Mouse (Mus musculus) stomach, embryonic 14.5 days (tissue): Measurements from ENCODE around the gene Hspb9. TPM values are rescaled to one million over a fixed set of nuclear protein-coding genes. Genes with fewer than 3 reads are reported as not detected.

Experiments
- ATAC-seq: fragments of 200-750 bp; cut with Nextera tagmentation; 2 replicates; pipeline ENCODE4 v1.8.0; 2017; ENCODE audit warnings: low read depth, moderate TSS enrichment; ENCODE audit not compliant: insufficient number of reproducible peaks, insufficient read depth, low FRiP score
- H3K27ac ChIP-seq: fragments of 300-500 bp; sonication (generic); 2 replicates; pipeline ENCODE4 v1.5.1; 2014; ENCODE audit warnings: mild to moderate bottlenecking, low read length, moderate library complexity, mixed read lengths
- H3K27me3 ChIP-seq: fragments of 300-500 bp; sonication (generic); 2 replicates; pipeline ENCODE4 v1.6.1; 2014; ENCODE audit warnings: low read length, control low read depth, mixed read lengths; ENCODE audit not compliant: control insufficient read depth, insufficient read depth
- H3K36me3 ChIP-seq: fragments of 300-500 bp; sonication (generic); 2 replicates; pipeline ENCODE4 v1.6.1; 2014; ENCODE audit warnings: mild to moderate bottlenecking, control low read depth, low read length, moderate library complexity, mixed read lengths; ENCODE audit not compliant: control insufficient read depth, insufficient read depth
- H3K4me1 ChIP-seq: fragments of 300-500 bp; sonication (generic); 2 replicates; pipeline ENCODE4 v1.6.1; 2014; ENCODE audit warnings: low read length, control low read depth, mixed read lengths; ENCODE audit not compliant: control insufficient read depth, insufficient read depth
- H3K4me2 ChIP-seq: fragments of 300-500 bp; sonication (generic); replicated peaks from 2 replicates; pipeline ENCODE4 v1.6.1; 2014; ENCODE audit warnings: low read depth, low read length, control low read depth
- H3K4me3 ChIP-seq: fragments of 300-500 bp; sonication (generic); 2 replicates; pipeline ENCODE4 v1.5.1; 2014; ENCODE audit warnings: low read depth, low read length, control low read depth
- H3K9ac ChIP-seq: fragments of 300-500 bp; sonication (generic); replicated peaks from 2 replicates; pipeline ENCODE4 v1.6.1; 2014; ENCODE audit warnings: low read depth, mild to moderate bottlenecking, control low read depth, low read length, moderate library complexity, mixed read lengths
- H3K9me3 ChIP-seq: fragments of 300-500 bp; sonication (generic); 2 replicates; pipeline ENCODE4 v1.6.1; 2016; ENCODE audit warnings: low read depth, low read length, control low read depth; ENCODE audit not compliant: control insufficient read depth
- WGBS: fragments of 180-500 bp; shearing (Covaris S2); extraction: QIAGEN DNeasy Blood & Tissue Kit; methylation state at CpG from one replicate; pipeline ENCODE4 v1.1.7; 2014; 5-methylcytosine and 5-hydroxymethylcytosine counted together
- polyA plus RNA-seq: library from polyadenylated mRNA; unstranded; fragments of >200 nt; fragmentation: Nextera tagmentation; extraction: Ambion mirVana; gene quantifications from 2 replicates; pipeline ENCODE4 v1.2.1, GENCODE M21; 2014

Gene Hspb9
- 0.41 and 0.56 TPM in 2 replicates for polyA plus RNA-seq

DNA sequence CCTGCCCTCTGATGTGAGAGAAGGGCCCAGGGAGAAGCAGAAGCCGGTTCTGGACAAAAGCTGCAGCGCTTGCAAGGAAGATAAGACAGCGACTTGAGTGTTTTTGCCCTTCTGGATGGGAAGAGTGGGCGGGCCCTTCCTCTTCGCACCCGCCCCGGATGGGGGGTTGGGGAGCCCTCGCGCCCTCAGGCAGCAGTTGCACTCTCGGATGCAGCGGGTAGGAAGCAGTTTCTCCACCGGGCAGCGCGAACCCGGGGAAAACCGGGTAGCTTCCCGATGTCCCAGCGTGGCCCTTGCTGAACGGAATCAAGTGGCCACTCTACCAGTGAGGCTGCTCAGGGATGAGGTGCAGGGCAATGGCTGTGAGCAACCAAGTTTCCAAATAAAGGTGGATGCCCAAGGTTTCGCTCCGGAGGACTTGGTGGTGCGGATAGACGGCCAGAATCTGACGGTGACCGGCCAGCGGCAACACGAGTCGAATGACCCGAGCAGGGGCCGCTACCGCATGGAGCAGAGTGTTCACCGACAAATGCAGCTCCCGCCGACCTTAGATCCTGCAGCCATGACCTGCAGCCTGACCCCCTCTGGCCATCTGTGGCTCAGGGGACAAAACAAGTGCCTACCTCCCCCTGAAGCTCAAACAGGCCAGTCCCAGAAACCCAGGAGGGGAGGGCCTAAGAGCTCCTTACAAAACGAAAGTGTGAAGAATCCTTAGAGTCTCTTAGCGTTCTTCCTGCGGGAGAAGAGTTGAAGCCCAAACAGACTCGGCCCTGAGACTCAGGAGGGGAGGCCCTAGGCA is at the start of gene Hspb9:
Gene Hspb9 (plus strand): TSS at position 116 of the 799 bp plus-strand sequence.
- Histone ChIP-seq H3K4me1 (peaks cover 14% of the 10 kb centered on the region), H3K36me3 (peaks cover 33% of the 10 kb centered on the region), H3K4me3 (peak within 1 kb of the TSS; percentile 18; the same call in 1 of the 2 replicates), H3K9me3 (no peaks in the 10 kb centered on the region), H3K27ac (peak within 1 kb of the TSS; percentile 12; the same call in 1 of the 2 replicates), H3K4me2 (peak within 1 kb of the TSS; percentile 53), H3K27me3 (no peaks in the 10 kb centered on the region), H3K9ac (no peak within 1 kb of the TSS; the same call in 1 of the 2 replicates)
- WGBS: 8% methylated on average over 38 of the region's 38 CpGs
- ATAC-seq: no peak

DNA sequence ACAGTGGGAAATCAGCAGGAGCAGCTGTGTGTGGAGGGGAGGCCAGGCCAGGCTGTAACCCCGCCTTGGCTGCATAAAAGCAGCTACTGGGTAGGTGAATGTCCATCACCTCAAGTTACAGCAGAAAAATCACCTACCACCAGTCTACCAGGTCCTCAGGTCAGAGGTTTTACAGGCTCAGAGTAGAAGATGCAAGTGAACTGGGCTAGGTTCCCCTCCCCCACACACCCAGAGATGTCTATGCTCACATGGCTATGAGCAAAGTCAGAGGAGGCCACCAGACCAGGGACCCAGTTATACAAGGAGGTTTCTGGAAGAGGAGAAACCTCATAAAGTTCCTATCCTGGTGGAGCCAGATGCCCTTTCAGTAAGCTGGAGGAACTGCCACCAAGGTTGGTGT is 42.6 kb upstream of the Hspb9 start:
- no peak overlapping the region for H3K27ac ChIP-seq
- H3K36me3 ChIP-seq: no peaks in the 10 kb centered on the region
- WGBS: 79% methylated on average over 1 of the region's 1 CpGs
- no peak for ATAC-seq
- no peaks in the 10 kb centered on the region for H3K9me3 ChIP-seq
- 0 out of 2 replicates have a peak, but pooled peaks cover 4% of the 10 kb centered on the region for H3K27me3 ChIP-seq
- no peak overlapping the region for H3K9ac ChIP-seq
- 0 out of 2 replicates have a peak, but pooled peaks cover 3% of the 10 kb centered on the region for H3K4me1 ChIP-seq
- no peak overlapping the region for H3K4me2 ChIP-seq
- H3K4me3 ChIP-seq: no peak overlapping the region

DNA sequence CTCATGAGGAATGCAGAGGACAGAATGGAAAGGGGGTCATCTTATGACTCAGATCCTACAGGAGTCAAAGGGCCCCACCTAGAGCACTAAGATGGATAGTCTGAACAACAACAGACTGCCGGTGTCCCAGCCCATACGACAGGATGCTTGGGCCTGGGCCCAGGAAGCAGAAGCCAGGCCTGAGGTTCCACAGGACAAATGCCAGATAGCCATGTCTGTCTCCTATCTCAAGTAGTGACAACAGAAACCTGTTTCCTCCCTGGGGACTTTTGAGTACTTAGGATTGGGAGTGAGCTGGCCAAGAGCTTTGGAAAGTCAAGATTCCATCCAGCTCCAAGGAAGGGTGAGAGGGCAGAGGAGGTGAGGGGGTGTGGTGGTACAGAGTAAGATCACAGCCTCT is 41.7 kb upstream of the Hspb9 start:
- 40% methylated on average over 2 of the region's 2 CpGs for WGBS
- no peaks in the 10 kb centered on the region for H3K36me3 ChIP-seq
- 0 out of 2 replicates have a peak, but pooled peaks cover 4% of the 10 kb centered on the region for H3K27me3 ChIP-seq
- no peak for ATAC-seq
- no peak overlapping the region for H3K27ac ChIP-seq
- H3K4me2 ChIP-seq: no peak overlapping the region
- H3K4me3 ChIP-seq: no peak overlapping the region
- 0 out of 2 replicates have a peak, but pooled peaks cover 3% of the 10 kb centered on the region for H3K4me1 ChIP-seq
- no peaks in the 10 kb centered on the region for H3K9me3 ChIP-seq
- H3K9ac ChIP-seq: no peak overlapping the region

DNA sequence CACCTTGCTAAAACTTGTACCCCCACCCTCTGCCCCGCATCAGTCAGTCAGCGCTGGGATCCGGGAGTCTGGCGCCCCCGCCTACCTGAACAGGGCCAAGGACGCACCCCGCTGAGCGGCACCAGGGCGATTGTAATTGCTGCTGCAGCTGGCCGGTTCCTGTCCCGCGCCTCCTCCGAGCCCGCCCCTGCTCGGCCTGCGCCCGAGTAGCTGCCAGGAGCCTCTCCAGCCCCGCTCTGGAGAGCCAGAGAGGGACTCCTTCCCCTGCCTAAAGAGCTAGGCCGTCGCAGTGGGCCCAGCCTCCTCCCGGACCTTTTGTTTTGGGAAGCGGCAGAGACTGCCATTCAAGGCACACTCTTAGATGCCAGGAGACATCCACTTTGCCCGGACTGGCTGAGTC is 40.5 kb upstream of the Hspb9 start:
- no peak for ATAC-seq
- Histone ChIP-seq H3K36me3 (no peaks in the 10 kb centered on the region), H3K27me3 (0 out of 2 replicates have a peak, but pooled peaks cover 4% of the 10 kb centered on the region), H3K9ac (peak overlapping the region; percentile 15; the same call in 1 of the 2 replicates), H3K4me1 (0 out of 2 replicates have a peak, but pooled peaks cover 3% of the 10 kb centered on the region), H3K27ac (no peak overlapping the region), H3K4me3 (no peak overlapping the region), H3K4me2 (peak overlapping the region; percentile 22; the same call in 1 of the 2 replicates), H3K9me3 (no peaks in the 10 kb centered on the region)
- WGBS: 7% methylated on average over 23 of the region's 23 CpGs

DNA sequence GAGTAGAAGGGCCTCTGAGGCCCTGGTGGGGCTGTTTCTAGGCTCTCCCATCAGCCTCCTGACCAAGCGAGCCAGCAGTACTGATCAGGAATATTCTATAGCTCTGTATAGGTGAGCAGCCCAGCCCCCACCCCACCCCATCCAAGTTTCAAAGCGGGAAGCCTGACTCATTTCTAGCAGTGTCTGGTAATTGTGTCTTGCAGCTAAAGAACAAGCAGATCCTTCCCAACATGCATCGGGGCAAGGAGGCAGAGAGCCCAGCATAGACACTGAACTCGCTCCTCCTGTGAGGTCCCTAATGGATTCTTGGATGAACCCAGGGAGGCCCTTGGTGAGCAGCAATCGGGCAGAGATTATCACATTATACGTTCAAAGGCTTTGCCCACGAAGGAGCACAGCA is 35.8 kb upstream of the Hspb9 start:
- H3K4me2 ChIP-seq: no peak overlapping the region
- H3K27ac ChIP-seq: no peak overlapping the region
- H3K27me3 ChIP-seq: no peaks in the 10 kb centered on the region
- no peak overlapping the region for H3K9ac ChIP-seq
- H3K36me3 ChIP-seq: no peaks in the 10 kb centered on the region
- no peak for ATAC-seq
- H3K4me3 ChIP-seq: no peak overlapping the region
- H3K4me1 ChIP-seq: 0 out of 2 replicates have a peak, but pooled peaks cover 3% of the 10 kb centered on the region
- no peaks in the 10 kb centered on the region for H3K9me3 ChIP-seq
- WGBS: 39% methylated on average over 7 of the region's 7 CpGs

DNA sequence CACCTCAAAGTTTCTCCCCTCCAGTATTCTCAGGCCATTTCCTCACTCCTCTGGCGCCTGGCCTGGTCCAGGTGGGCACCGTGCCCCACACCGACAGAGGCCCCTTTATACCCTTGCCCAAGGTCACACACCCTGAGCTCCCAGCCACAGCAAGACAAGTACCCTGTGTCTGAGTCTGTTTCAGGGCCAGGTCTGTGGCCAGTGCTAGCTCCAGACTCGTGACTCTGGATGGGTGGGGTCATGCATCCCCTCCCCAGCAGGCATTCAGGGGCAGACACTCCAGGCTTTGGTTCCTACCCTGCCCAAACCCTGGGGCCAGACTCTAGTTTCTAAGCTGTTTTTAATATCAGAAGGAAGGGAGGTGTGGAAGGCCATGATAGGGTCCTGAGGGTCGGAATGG is 31.8 kb upstream of the Hspb9 start:
- H3K36me3 ChIP-seq: no peaks in the 10 kb centered on the region
- no peak overlapping the region for H3K9ac ChIP-seq
- H3K27ac ChIP-seq: no peak overlapping the region
- H3K9me3 ChIP-seq: no peaks in the 10 kb centered on the region
- no peak overlapping the region for H3K4me2 ChIP-seq
- H3K4me3 ChIP-seq: no peak overlapping the region
- ATAC-seq: no peak
- no peaks in the 10 kb centered on the region for H3K27me3 ChIP-seq
- H3K4me1 ChIP-seq: no peaks in the 10 kb centered on the region
- WGBS: 70% methylated on average over 5 of the region's 5 CpGs

DNA sequence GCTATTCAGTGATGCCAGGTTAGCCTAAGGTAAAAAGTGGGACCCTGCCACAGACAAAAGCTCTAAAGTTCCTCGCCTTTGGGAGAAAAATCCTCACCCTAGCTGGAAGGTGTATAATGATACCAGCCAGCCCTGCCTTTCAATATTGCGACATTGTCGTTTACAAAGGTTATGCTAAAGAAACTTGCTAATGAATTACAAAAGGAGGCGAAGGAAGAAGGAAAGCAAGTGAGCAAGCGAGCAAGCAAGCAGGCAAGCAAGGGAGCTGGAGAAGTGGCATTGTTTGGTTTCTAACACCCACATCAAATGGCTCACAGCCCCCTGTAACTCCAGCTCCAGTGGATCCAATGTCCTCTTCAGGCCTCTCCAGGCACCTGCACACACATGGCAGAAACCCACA is 31.1 kb upstream of the Hspb9 start:
- Histone ChIP-seq H3K9ac (no peak overlapping the region), H3K4me3 (no peak overlapping the region)

DNA sequence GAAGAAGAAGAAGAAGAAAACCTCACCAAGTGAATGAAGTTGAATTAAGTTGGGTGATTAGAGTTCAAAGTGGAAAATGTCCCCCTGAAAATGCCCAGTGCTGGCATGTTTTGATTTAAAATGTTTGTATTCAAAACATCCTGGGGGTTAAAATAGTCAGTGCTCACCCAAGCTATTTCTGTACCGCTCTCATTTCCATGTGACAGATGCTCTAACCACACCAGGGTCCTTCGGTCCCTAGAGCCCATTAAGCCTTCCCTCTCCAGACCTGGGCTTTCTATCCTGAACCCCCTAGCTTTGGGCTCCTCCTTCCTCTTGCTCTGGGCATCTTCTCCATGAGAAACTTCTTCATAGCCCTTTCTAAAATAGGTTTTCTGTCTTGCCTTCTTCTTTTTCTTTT is 29.6 kb upstream of the Hspb9 start:
- Histone ChIP-seq H3K4me3 (no peak overlapping the region), H3K9me3 (no peaks in the 10 kb centered on the region), H3K27me3 (no peaks in the 10 kb centered on the region), H3K4me2 (no peak overlapping the region), H3K36me3 (no peaks in the 10 kb centered on the region), H3K9ac (no peak overlapping the region), H3K27ac (no peak overlapping the region), H3K4me1 (no peaks in the 10 kb centered on the region)
- 84% methylated on average over 2 of the region's 2 CpGs for WGBS
- no peak for ATAC-seq

More for the DNA sequence above, 31.1 kb upstream of the Hspb9 start:
- WGBS: 67% methylated on average over 5 of the region's 5 CpGs
- no peak for ATAC-seq
- Histone ChIP-seq H3K27me3 (no peaks in the 10 kb centered on the region), H3K4me1 (no peaks in the 10 kb centered on the region), H3K27ac (no peak overlapping the region), H3K36me3 (no peaks in the 10 kb centered on the region), H3K4me2 (no peak overlapping the region), H3K9me3 (no peaks in the 10 kb centered on the region)
